Mouse (Mus musculus) ES-E14 (cell line): ENCODE results near the gene Tnpo3. TPM values are rescaled to one million over a fixed set of nuclear protein-coding genes. Genes with fewer than 3 reads are reported as not detected.

Source experiments
- DNase-seq: peaks from one replicate; pipeline ENCODE4 v3.0.0-alpha.2; 2013; ENCODE audit warnings: low read depth, low spot score
- H3K27ac ChIP-seq: 2 replicates; pipeline ENCODE4 v1.5.1; 2012; ENCODE audit warnings: low read depth, mild to moderate bottlenecking, low read length, moderate library complexity, mixed read lengths; ENCODE audit not compliant: poor library complexity, insufficient read depth, severe bottlenecking
- H3K36me3 ChIP-seq: 2 replicates; pipeline ENCODE4 v1.6.1; 2012; ENCODE audit warnings: mild to moderate bottlenecking, low read length, moderate library complexity, mixed read lengths; ENCODE audit not compliant: control insufficient read depth, poor library complexity, insufficient read depth, severe bottlenecking
- H3K4me1 ChIP-seq, 2 experiments: fragments of 150-350 bp in 1 of 2; sonication (generic) in 1 of 2; 2 replicates each; pipeline ENCODE4 v1.6.1; 2012; ENCODE audit warnings: low read length in 2 of 2, mild to moderate bottlenecking in 1 of 2, mixed read lengths in 1 of 2; ENCODE audit not compliant: control insufficient read depth in 2 of 2, insufficient read depth in 2 of 2, poor library complexity in 1 of 2
- H3K4me3 ChIP-seq, 2 experiments: fragments of 150-350 bp in 1 of 2; sonication (generic) in 1 of 2; 2 replicates each; pipeline ENCODE4 v1.5.1; 2012; ENCODE audit warnings: low read length in 2 of 2, low read depth in 1 of 2, mild to moderate bottlenecking in 1 of 2, mixed read lengths in 1 of 2; ENCODE audit not compliant: insufficient read depth in 1 of 2, poor library complexity in 1 of 2, severe bottlenecking in 1 of 2
- H3K9ac ChIP-seq: 2 replicates; pipeline ENCODE4 v1.6.1; 2012; ENCODE audit warnings: low read depth, mild to moderate bottlenecking, low read length, mixed read lengths; ENCODE audit not compliant: poor library complexity, insufficient read depth, severe bottlenecking
- H3K9me3 ChIP-seq: fragments of 150-350 bp; sonication (generic); 2 replicates; pipeline ENCODE4 v1.6.1; 2012; ENCODE audit warnings: low read depth, mild to moderate bottlenecking, low read length; ENCODE audit not compliant: control insufficient read depth, insufficient read depth
- CHD2 ChIP-seq: IDR thresholded peaks from 2 replicates; pipeline ENCODE4 v1.6.1; 2014; ENCODE audit warnings: mild to moderate bottlenecking, low read depth, low read length, inconsistent platforms
- HCFC1 ChIP-seq: IDR thresholded peaks from 2 replicates; pipeline ENCODE4 v1.6.1; 2012; ENCODE audit warnings: low read length, inconsistent platforms, borderline replicate concordance; ENCODE audit not compliant: insufficient read depth
- MAFK ChIP-seq: IDR thresholded peaks from 2 replicates; pipeline ENCODE4 v1.6.1; 2014; ENCODE audit warnings: mild to moderate bottlenecking, low read depth, low read length, inconsistent platforms; ENCODE audit not compliant: insufficient read depth
- ZC3H11A ChIP-seq: IDR thresholded peaks from 2 replicates; pipeline ENCODE4 v1.6.1; 2012; ENCODE audit warnings: low read depth, mild to moderate bottlenecking, inconsistent platforms, low read length, borderline replicate concordance
- ZNF384 ChIP-seq: IDR thresholded peaks from 2 replicates; pipeline ENCODE4 v1.6.1; 2012; ENCODE audit warnings: low read depth, low read length, inconsistent platforms
- in situ Hi-C, 2 experiments: fragments of 600-800 bp; cut with MboI; formaldehyde crosslinking; loops; one replicate each; pipeline ENCODE4 v1.15.1; 2025; ENCODE audit warnings: low sequenced_read_pairs in 2 of 2, inconsistent platforms in 1 of 2; ENCODE audit not compliant: unreplicated experiment in 2 of 2
- total RNA-seq: library from RNA; depleted of rRNA; stranded (reverse); fragments of 300-350 nt; gene quantifications from 2 replicates; pipeline ENCODE4 v1.2.3, GENCODE M21; 2012

The Tnpo3 gene
- total RNA-seq, 1 experiment = 89.7 TPM

- TF ChIP-seq ZC3H11A (no peak), CHD2 (no peak), HCFC1 (no peak), MAFK (no peak), ZNF384 (no peak)
- no peak for DNase-seq
- H3K27ac ChIP-seq = no peak overlapping the region
- H3K4me1 ChIP-seq = peaks cover 0 to 4% of the 10 kb centered on the region in 2 experiments; a peak in 1 of 4 replicates
- in situ Hi-C loops = no loop called here
- H3K9me3 ChIP-seq = no peaks in the 10 kb centered on the region
- no peaks in the 10 kb centered on the region for H3K36me3 ChIP-seq
- no peak overlapping the region for H3K4me3 ChIP-seq
- H3K9ac ChIP-seq = no peak overlapping the region
Observed at GRCm38 (mm10) chr6:29523301-29524033, 86.2 kb downstream of the Tnpo3 start.

- in situ Hi-C loops = no loop called here
- Histone ChIP-seq H3K27ac (no peak overlapping the region), H3K9me3 (no peaks in the 10 kb centered on the region), H3K9ac (no peak overlapping the region), H3K4me1 (peaks cover 0 to 3% of the 10 kb centered on the region in 2 experiments; a peak in 1 of 4 replicates), H3K36me3 (no peaks in the 10 kb centered on the region), H3K4me3 (no peak overlapping the region)
- no peak for DNase-seq
- TF ChIP-seq CHD2 = no peak
- TF ChIP-seq MAFK = no peak
- TF ChIP-seq ZNF384 = no peak
- no peak for TF ChIP-seq HCFC1
- TF ChIP-seq ZC3H11A = no peak
Observed at GRCm38 (mm10) chr6:29522626-29523300, 86.9 kb downstream of the Tnpo3 start.

GRCm38 (mm10) chr6:29517139-29517538 is 92.5 kb downstream of the Tnpo3 start:
- TF ChIP-seq CHD2 (no peak), HCFC1 (no peak), ZNF384 (no peak), ZC3H11A (no peak), MAFK (no peak)
- Histone ChIP-seq H3K27ac (no peak overlapping the region), H3K9ac (no peak overlapping the region), H3K9me3 (no peaks in the 10 kb centered on the region), H3K4me3 (no peak overlapping the region), H3K4me1 (peaks cover 2 to 6% of the 10 kb centered on the region in 2 experiments; a peak in 3 of 4 replicates), H3K36me3 (no peaks in the 10 kb centered on the region)
- DNase-seq = peak; percentile 62
- in situ Hi-C loops = no loop called here

- H3K4me1 ChIP-seq = peaks cover 4 to 6% of the 10 kb centered on the region in 2 experiments; a peak in 3 of 4 replicates
- no peaks in the 10 kb centered on the region for H3K36me3 ChIP-seq
- H3K9ac ChIP-seq = no peak overlapping the region
- H3K27ac ChIP-seq = no peak overlapping the region
- in situ Hi-C loops = no loop called here
- H3K9me3 ChIP-seq = no peaks in the 10 kb centered on the region
- TF ChIP-seq CHD2 (no peak), ZC3H11A (no peak), HCFC1 (no peak), ZNF384 (no peak), MAFK (no peak)
- 0 out of 4 replicates have a peak overlapping the region, but pooled peaks of 1 of the 2 experiments have one; percentile 13 for H3K4me3 ChIP-seq
- DNase-seq = no peak
Observed at GRCm38 (mm10) chr6:29513284-29513683, 96.4 kb downstream of the Tnpo3 start.
